Mouse (Mus musculus) MEL (cell line): ENCODE measurements around the gene Dcbld2. TPM values are rescaled to one million over a fixed set of nuclear protein-coding genes. Genes with fewer than 3 reads are reported as not detected.

Experiments
- DNase-seq: peaks from one replicate; pipeline ENCODE4 v3.0.0; 2011; ENCODE audit warnings: low read depth, low spot score
- H3K27ac ChIP-seq: 2 replicates; pipeline ENCODE4 v1.5.1; 2012; ENCODE audit warnings: low read depth, mild to moderate bottlenecking, control low read depth, low read length, moderate library complexity; ENCODE audit not compliant: control insufficient read depth
- H3K27me3 ChIP-seq, 2 experiments: fragments of 150-350 bp in 1 of 2; sonication (generic) in 1 of 2; 2 replicates each; pipeline ENCODE4 v1.6.1; 2012; ENCODE audit warnings: low read length in 2 of 2, mild to moderate bottlenecking in 2 of 2, improper control_type of control experiment in 1 of 2, moderate library complexity in 1 of 2; ENCODE audit not compliant: insufficient read depth in 2 of 2, control insufficient read depth in 1 of 2
- H3K36me3 ChIP-seq, 2 experiments: 2 replicates each; pipeline ENCODE4 v1.6.1; 2012 to 2014; ENCODE audit warnings: low read length in 2 of 2, improper control_type of control experiment in 1 of 2, inconsistent platforms in 1 of 2, mild to moderate bottlenecking in 1 of 2; ENCODE audit not compliant: insufficient read depth in 2 of 2, control insufficient read depth in 1 of 2
- H3K4me1 ChIP-seq, 2 experiments: fragments of 150-350 bp in 1 of 2; sonication (generic) in 1 of 2; 2 replicates each; pipeline ENCODE4 v1.6.1; 2012; ENCODE audit warnings: low read length in 2 of 2, improper control_type of control experiment in 1 of 2, mild to moderate bottlenecking in 1 of 2; ENCODE audit not compliant: insufficient read depth in 2 of 2, control insufficient read depth in 1 of 2
- H3K4me3 ChIP-seq, 2 experiments: fragments of 150-350 bp in 1 of 2; sonication (generic) in 1 of 2; 2 replicates each; pipeline ENCODE4 v1.5.1; 2012; ENCODE audit warnings: low read depth in 2 of 2, low read length in 2 of 2, mild to moderate bottlenecking in 2 of 2, moderate library complexity in 2 of 2, control low read depth in 1 of 2, improper control_type of control experiment in 1 of 2; ENCODE audit not compliant: control insufficient read depth in 1 of 2, insufficient read depth in 1 of 2
- H3K79me2 ChIP-seq: 2 replicates; pipeline ENCODE4 v1.6.1; 2012; ENCODE audit warnings: mild to moderate bottlenecking, low read length, moderate library complexity; ENCODE audit not compliant: control insufficient read depth, poor library complexity, insufficient read depth
- H3K9ac ChIP-seq: 2 replicates; pipeline ENCODE4 v1.6.1; 2012; ENCODE audit warnings: low read depth, mild to moderate bottlenecking, control low read depth, low read length, moderate library complexity; ENCODE audit not compliant: control insufficient read depth, poor library complexity, severe bottlenecking
- H3K9me3 ChIP-seq: fragments of 150-350 bp; sonication (generic); replicated peaks from 2 replicates; pipeline ENCODE4 v1.6.1; 2012; ENCODE audit warnings: mild to moderate bottlenecking, low read length, improper control_type of control experiment, moderate library complexity; ENCODE audit not compliant: insufficient read depth
- CHD1 ChIP-seq: IDR thresholded peaks from 2 replicates; pipeline ENCODE4 v1.6.1; 2012; ENCODE audit warnings: low read depth, mild to moderate bottlenecking, inconsistent platforms, low read length, improper control_type of control experiment
- GABPA ChIP-seq: IDR thresholded peaks from 2 replicates; pipeline ENCODE4 v1.6.1; 2012; ENCODE audit warnings: low read depth, mild to moderate bottlenecking, inconsistent platforms, low read length, improper control_type of control experiment, moderate library complexity
- GATA1 ChIP-seq: IDR thresholded peaks from 2 replicates; pipeline ENCODE4 v1.6.1; 2011; ENCODE audit warnings: low read depth, low read length, improper control_type of control experiment
- HCFC1 ChIP-seq: IDR thresholded peaks from 2 replicates; pipeline ENCODE4 v1.6.1; 2012; ENCODE audit warnings: low read depth, mild to moderate bottlenecking, inconsistent platforms, low read length, improper control_type of control experiment, moderate library complexity
- JUND ChIP-seq: IDR thresholded peaks from 2 replicates; pipeline ENCODE4 v1.6.1; 2011; ENCODE audit warnings: low read depth, mild to moderate bottlenecking, improper control_type of control experiment, low read length
- MAFK ChIP-seq: IDR thresholded peaks from 2 replicates; pipeline ENCODE4 v1.6.1; 2011; ENCODE audit warnings: low read depth, mild to moderate bottlenecking, low read length, improper control_type of control experiment, borderline replicate concordance
- MAX ChIP-seq: IDR thresholded peaks from 2 replicates; pipeline ENCODE4 v1.6.1; 2011; ENCODE audit warnings: low read length, improper control_type of control experiment
- MAZ ChIP-seq: IDR thresholded peaks from 2 replicates; pipeline ENCODE4 v1.6.1; 2012; ENCODE audit warnings: low read depth, mild to moderate bottlenecking, inconsistent platforms, low read length, improper control_type of control experiment
- MEF2A ChIP-seq: IDR thresholded peaks from 2 replicates; pipeline ENCODE4 v1.6.1; 2014; ENCODE audit warnings: low read depth, mild to moderate bottlenecking, inconsistent platforms, low read length, improper control_type of control experiment; ENCODE audit not compliant: poor library complexity, insufficient replicate concordance, severe bottlenecking; ENCODE audit errors: extremely low read depth
- MXI1 ChIP-seq: IDR thresholded peaks from 2 replicates; pipeline ENCODE4 v1.6.1; 2011; ENCODE audit warnings: mild to moderate bottlenecking, low read depth, low read length, improper control_type of control experiment
- NELFE ChIP-seq: IDR thresholded peaks from 2 replicates; pipeline ENCODE4 v1.6.1; 2011; ENCODE audit warnings: low read depth, low read length, improper control_type of control experiment
- NRF1 ChIP-seq: IDR thresholded peaks from 2 replicates; pipeline ENCODE4 v1.6.1; 2014; ENCODE audit warnings: low read depth, mild to moderate bottlenecking, inconsistent platforms, low read length, improper control_type of control experiment, moderate library complexity; ENCODE audit not compliant: poor library complexity, insufficient read depth, severe bottlenecking
- POLR2AphosphoS2 ChIP-seq: IDR thresholded peaks from 2 replicates; pipeline ENCODE4 v1.6.1; 2011; ENCODE audit warnings: low read length, improper control_type of control experiment
- SIN3A ChIP-seq: IDR thresholded peaks from 2 replicates; pipeline ENCODE4 v1.6.1; 2012; ENCODE audit warnings: low read length, improper control_type of control experiment, inconsistent platforms
- SMC3 ChIP-seq: IDR thresholded peaks from 2 replicates; pipeline ENCODE4 v1.6.1; 2011; ENCODE audit warnings: low read depth, low read length, improper control_type of control experiment
- TAL1 ChIP-seq: IDR thresholded peaks from 2 replicates; pipeline ENCODE4 v1.6.1; 2012; ENCODE audit warnings: mild to moderate bottlenecking, inconsistent platforms, low read length, moderate library complexity, mixed read lengths
- TCF12 ChIP-seq: IDR thresholded peaks from 2 replicates; pipeline ENCODE4 v1.6.1; 2014; ENCODE audit warnings: low read depth, mild to moderate bottlenecking, inconsistent platforms, low read length, improper control_type of control experiment, moderate library complexity
- USF1 ChIP-seq: IDR thresholded peaks from 2 replicates; pipeline ENCODE4 v1.6.1; 2014; ENCODE audit warnings: low read depth, mild to moderate bottlenecking, inconsistent platforms, low read length, improper control_type of control experiment, moderate library complexity
- USF2 ChIP-seq, 2 experiments: IDR thresholded peaks; 2 replicates each; pipeline ENCODE4 v1.6.1; 2011 to 2012; ENCODE audit warnings: improper control_type of control experiment in 2 of 2, low read length in 2 of 2, borderline replicate concordance in 1 of 2, inconsistent platforms in 1 of 2, low read depth in 1 of 2, mild to moderate bottlenecking in 1 of 2; ENCODE audit not compliant: insufficient read depth in 1 of 2
- ZC3H11A ChIP-seq: IDR thresholded peaks from 2 replicates; pipeline ENCODE4 v1.6.1; 2012; ENCODE audit warnings: low read depth, mild to moderate bottlenecking, inconsistent platforms, low read length, improper control_type of control experiment
- ZKSCAN1 ChIP-seq: IDR thresholded peaks from 2 replicates; pipeline ENCODE4 v1.6.1; 2012; ENCODE audit warnings: low read depth, mild to moderate bottlenecking, inconsistent platforms, low read length, improper control_type of control experiment, moderate library complexity
- ZMIZ1 ChIP-seq: IDR thresholded peaks from 2 replicates; pipeline ENCODE4 v1.6.1; 2012; ENCODE audit warnings: low read depth, mild to moderate bottlenecking, inconsistent platforms, low read length, improper control_type of control experiment, moderate library complexity
- polyA plus RNA-seq, 2 experiments: library from polyadenylated mRNA; stranded (reverse) in 1 of 2; unstranded in 1 of 2; fragments of >175 nt in 1 of 2; fragments of >200 nt in 1 of 2; gene quantifications; 2 replicates each; pipeline versions ENCODE4 v1.2.1 to v1.2.4; 2012; ENCODE audit warnings: low replicate concordance in 2 of 2, low read depth in 1 of 2; ENCODE audit not compliant: insufficient read length in 2 of 2, insufficient read depth in 1 of 2, missing spikeins in 1 of 2
- total RNA-seq: library from RNA; depleted of rRNA; stranded (reverse); fragments of 300-350 nt; gene quantifications from 2 replicates; pipeline ENCODE4 v1.2.3, GENCODE M21; 2012

The Dcbld2 gene
- total and polyA plus RNA-seq, 3 experiments = 3.5 to 9.4 TPM; not detected in 1

GRCm38 (mm10) chr16:58504945-58505344, 96.7 kb downstream of the Dcbld2 start:
- Histone ChIP-seq H3K27ac (no peak overlapping the region), H3K4me1 (peaks cover 11 to 13% of the 10 kb centered on the region in 2 experiments), H3K27me3 (no peaks in the 10 kb centered on the region), H3K9me3 (no peaks in the 10 kb centered on the region), H3K9ac (no peak overlapping the region), H3K4me3 (no peak overlapping the region), H3K36me3 (peaks cover 0 to 12% of the 10 kb centered on the region in 2 experiments; a peak in 2 of 4 replicates), H3K79me2 (no peaks in the 10 kb centered on the region)
- no peak for DNase-seq
- TF ChIP-seq MAX (no peak), SMC3 (no peak), MEF2A (no peak)

- TF ChIP-seq MAZ (no peak), ZKSCAN1 (no peak), USF1 (no peak), JUND (no peak), MAFK (no peak), MEF2A (no peak), TCF12 (no peak), USF2 (IDR thresholded peaks at IDR 0.05; ENCODE audit: borderline replicate concordance in 1 of 2, insufficient read depth in 1 of 2, low read depth in 1 of 2, low read length in 2 of 2) (no peak), GATA1 (no peak), TAL1 (no peak), NRF1 (no peak), MXI1 (no peak), GABPA (no peak), HCFC1 (no peak), CHD1 (no peak), ZMIZ1 (no peak), SIN3A (no peak), NELFE (no peak), POLR2AphosphoS2 (no peak), ZC3H11A (no peak)
- Histone ChIP-seq H3K9me3 (no peaks in the 10 kb centered on the region), H3K4me3 (no peak overlapping the region), H3K27ac (no peak overlapping the region), H3K9ac (no peak overlapping the region), H3K36me3 (no peaks in the 10 kb centered on the region), H3K79me2 (no peaks in the 10 kb centered on the region), H3K4me1 (peaks cover 0 to 3% of the 10 kb centered on the region in 2 experiments; a peak in 1 of 4 replicates), H3K27me3 (no peaks in the 10 kb centered on the region)
- DNase-seq = no peak
Measured at GRCm38 (mm10) chr16:58512181-58512761, 104.0 kb downstream of the Dcbld2 start.
